Mouse (Mus musculus) liver, adult 10 weeks (tissue): ENCODE data around the gene Srgap3. TPM values are rescaled to one million over a fixed set of nuclear protein-coding genes. Genes with fewer than 3 reads are reported as not detected.

Source experiments
- polyA plus RNA-seq: library from polyadenylated mRNA; stranded (reverse); fragments of 350-450 nt; fragmentation: Illumina TruSeq; extraction: RNeasy Lipid Tissue Mini Kit (QIAGEN cat#74804); gene quantifications from one replicate; pipeline ENCODE4 v1.2.3, GENCODE M21; 2014; ENCODE audit warnings: low read depth, low replicate concordance

Gene Srgap3
- 1.5 TPM for polyA plus RNA-seq

GRCm38 (mm10) chr6:112946895-112947436 lies at the start of gene Srgap3:
TSS of gene Srgap3 (minus strand) at chr6:112947266.

GRCm38 (mm10) chr6:112696056-112696950 lies 250.8 kb downstream of the Srgap3 start, which contains the start of gene Rad18:
TSS of gene Rad18 (minus strand) at chr6:112696686.

Other genes starting within 250 kb of the Srgap3 start
- 34.2 TPM for gene Thumpd3, start 99.0 kb upstream of the Srgap3 start, polyA plus RNA-seq
- 25.8 TPM for gene Setd5, start 130.1 kb upstream of the Srgap3 start, polyA plus RNA-seq
- gene Lhfpl4, start 248.1 kb upstream of the Srgap3 start, polyA plus RNA-seq, result not detected